Mouse (Mus musculus) cerebellum, adult 18-20 months (tissue): ENCODE results near the gene Cdc42bpb.
A peak's percentile ranks its signal among the peaks of the same experiment; 100 is the strongest.

Source experiments
- DNase-seq, 2 experiments: peaks; one replicate each; pipeline ENCODE4 v3.0.0; 2021

Cdc42bpb gene

GRCm38 (mm10) chr12:111377376-111377973, at the start of gene Cdc42bpb:
Gene Cdc42bpb (minus strand): TSS chr12:111377718.
- DNase-seq, result peak; percentile 92 to 99

- peak; percentile 92 to 95 for DNase-seq
Observed at GRCm38 (mm10) chr12:111425789-111426460, 48.4 kb upstream of the Cdc42bpb start.

DNA sequence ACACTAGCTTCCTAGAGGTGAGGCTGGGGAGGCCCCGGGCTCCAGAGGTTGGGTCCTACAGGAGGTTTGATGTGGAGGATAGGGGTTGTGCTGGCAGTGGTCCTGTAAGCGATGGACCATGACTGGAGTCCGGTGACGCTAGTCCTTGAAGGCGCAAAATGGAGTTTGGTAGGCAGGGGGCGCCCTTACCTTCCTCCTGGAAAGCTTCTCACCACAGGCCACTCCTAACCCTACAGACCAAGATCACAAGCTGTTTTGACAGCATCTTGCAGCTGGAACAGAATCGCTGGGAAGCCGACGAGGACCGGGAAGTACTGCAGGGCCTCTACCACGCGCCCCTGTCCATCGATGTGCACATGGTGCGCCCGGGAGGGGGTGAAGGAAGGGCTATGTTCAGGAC, 47.7 kb upstream of the Cdc42bpb start:
- DNase-seq, result peak; percentile 84

DNA sequence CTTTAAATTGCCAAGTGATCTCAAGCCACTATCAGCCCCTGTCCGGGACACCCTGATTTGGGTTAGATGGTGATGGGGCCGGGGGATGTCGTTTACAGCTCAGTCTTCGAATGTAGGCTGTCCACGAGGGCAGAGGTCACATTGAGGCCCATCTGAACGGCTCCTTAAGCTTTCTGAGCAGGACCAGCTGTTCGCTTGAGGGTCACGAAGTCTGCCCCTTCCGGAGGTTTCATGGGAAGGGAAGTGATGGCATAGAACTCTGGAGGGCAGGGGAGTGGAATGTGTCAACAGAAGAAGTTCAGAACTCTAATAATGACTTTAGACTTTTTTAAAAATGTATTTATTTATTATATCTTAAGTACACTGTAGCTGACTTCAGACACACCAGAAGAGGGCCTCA, 47.0 kb upstream of the Cdc42bpb start:
- no peak for DNase-seq

- no peak for DNase-seq
Observed at GRCm38 (mm10) chr12:111423570-111424129, 46.1 kb upstream of the Cdc42bpb start.

DNA sequence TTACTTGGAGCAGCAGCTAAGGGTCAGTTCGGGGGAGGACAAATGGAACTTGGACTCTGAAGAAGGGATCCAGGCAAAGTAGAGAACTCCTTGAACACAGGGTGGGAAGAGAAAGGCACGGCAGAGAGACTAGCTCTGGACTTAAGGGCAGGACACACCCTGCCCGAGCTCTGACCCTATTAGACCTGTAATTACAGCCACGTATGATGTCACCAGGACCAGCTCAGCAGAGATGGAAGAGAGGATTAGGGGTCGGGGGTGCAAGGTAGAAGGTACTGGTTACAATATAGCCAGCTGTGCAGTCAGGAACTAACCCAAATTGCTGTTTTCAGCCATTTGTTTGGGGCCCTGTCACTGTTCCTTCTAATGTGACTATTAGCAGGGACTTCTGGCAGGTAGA, 45.3 kb upstream of the Cdc42bpb start:
- DNase-seq, result no peak

GRCm38 (mm10) chr12:111420946-111421709, 43.6 kb upstream of the Cdc42bpb start:
- DNase-seq, result no peak

GRCm38 (mm10) chr12:111419918-111420317, 42.4 kb upstream of the Cdc42bpb start:
- DNase-seq, result no peak

DNA sequence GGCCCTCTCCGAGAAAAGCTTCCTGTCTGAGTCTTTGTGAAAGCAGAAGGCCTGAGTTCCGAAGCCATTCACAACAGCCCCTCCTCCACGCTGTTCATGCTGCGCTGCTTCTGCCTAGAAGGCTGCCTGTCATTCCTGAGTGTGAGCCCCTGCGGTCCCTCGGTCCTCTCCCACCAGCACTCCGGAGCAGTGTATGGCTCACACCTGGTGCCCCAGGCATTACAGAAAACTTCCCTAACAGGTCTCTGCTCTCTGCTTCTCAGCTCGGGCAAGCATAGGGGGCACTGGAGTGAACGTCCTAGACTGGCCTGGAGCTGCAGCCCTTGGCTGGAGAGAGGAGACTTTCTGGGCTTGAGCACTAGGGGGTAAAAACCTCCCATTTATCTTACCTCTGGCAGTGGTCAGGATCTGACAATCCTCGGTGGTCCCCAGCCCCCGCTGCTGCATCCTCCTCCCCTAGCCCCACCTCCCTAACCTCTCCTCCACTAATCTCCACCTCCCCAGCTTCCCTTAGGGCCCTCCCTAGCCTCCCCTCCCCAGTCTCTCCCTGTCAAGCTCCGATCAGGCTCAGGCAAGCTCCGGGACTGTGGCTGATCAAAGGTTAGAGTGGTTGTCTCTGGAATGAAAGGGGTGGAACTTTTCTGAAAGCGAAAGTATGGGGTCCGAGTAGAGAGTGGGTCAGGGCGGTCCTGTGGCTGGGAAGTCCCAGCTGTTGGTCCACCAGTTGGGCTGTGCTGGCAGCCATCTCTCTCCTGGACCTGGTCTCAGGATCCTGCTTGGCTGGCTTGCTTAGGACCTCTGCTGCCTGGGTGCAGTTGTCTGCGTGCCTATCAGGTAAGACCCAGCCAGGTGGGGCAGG, 39.6 kb upstream of the Cdc42bpb start, which contains the start of gene Exoc3l4:
Gene Exoc3l4, plus strand, starts transcription at position 97 of the 859 bp plus-strand sequence.
- DNase-seq, result no peak

- peak; percentile 88 to 91 for DNase-seq
Observed at GRCm38 (mm10) chr12:111413300-111413699, 35.8 kb upstream of the Cdc42bpb start.

GRCm38 (mm10) chr12:111412581-111413284, 35.2 kb upstream of the Cdc42bpb start:
- no peak for DNase-seq

DNA sequence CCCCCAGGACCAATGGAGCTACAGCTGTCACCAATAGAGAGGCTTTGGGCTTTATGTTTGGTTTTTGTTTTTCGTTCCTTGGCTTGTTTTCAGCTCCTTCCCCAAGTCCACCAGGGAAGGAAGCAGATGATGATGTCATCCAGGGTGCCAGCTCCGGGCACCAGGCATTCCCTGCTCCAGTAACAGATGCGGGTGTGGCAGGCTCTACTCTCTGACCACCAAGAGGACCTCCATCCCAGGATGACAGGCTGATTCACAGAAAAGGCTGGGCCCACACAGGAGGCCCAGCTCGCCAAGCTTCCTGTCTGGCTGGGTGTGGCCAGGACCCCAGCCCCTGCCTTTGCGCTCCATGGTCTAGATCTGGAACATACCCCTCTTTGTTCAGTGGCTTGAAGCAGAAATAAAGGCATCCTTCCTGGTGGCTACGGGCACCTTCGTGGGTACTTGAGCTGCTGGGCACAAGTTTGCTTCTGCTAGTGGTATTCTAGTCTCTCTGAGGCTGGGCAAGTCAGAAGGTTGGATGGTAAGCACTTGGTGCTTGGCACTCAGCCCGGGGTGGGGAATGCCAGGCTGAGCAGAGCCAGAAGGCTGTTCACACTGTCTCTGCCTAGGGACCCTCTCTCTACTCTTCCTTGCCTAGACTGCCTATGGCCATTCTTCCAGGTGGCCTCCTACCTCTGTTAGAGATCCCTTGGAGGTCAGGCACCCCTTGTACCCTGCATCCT, 34.3 kb upstream of the Cdc42bpb start:
- no peak for DNase-seq

DNA sequence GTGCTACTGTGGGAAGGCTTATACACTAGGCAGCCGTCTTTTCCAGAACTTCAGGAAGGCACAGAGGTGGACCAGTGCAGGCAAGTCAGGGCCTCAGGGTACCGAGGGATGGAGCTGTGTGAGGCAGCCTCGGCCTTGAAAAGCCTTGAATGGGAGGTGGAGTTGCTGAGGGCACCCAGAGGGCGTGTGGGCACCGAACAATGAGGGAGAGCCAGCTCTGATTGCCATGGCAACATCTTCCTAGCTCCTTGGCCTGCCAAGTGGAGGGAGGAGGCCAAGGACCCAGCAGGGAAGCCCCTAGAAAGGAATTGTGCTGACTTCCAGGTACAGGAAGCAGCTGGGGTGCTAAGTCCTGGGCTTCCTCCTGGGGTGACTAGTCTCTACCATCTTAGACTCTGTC, 32.1 kb upstream of the Cdc42bpb start:
- DNase-seq, result peak; percentile 26 to 28

GRCm38 (mm10) chr12:111406622-111407021, 29.1 kb upstream of the Cdc42bpb start, which contains the start of gene Lbhd2:
Gene Lbhd2 (plus strand): TSS chr12:111406809.
- no peak for DNase-seq

DNA sequence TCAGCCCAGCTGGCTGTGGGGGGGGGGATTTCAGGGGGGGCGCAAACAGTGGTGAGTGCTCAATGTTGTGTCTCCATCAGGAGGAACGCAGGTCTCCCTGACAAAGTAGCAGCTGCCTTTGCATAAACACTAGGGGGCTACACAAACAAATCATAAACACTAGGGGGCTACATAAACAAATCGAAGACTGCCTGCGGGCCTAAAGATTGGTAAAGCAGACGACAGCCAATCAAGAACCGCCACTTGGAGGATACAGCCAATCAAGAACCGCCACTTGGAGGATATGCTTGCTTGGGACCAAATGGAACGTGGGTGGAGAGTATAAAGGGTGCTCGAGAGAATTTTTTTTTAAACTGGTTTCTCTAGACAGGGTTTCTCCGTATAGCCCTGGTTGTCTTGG, 27.4 kb upstream of the Cdc42bpb start:
- DNase-seq, result no peak

DNA sequence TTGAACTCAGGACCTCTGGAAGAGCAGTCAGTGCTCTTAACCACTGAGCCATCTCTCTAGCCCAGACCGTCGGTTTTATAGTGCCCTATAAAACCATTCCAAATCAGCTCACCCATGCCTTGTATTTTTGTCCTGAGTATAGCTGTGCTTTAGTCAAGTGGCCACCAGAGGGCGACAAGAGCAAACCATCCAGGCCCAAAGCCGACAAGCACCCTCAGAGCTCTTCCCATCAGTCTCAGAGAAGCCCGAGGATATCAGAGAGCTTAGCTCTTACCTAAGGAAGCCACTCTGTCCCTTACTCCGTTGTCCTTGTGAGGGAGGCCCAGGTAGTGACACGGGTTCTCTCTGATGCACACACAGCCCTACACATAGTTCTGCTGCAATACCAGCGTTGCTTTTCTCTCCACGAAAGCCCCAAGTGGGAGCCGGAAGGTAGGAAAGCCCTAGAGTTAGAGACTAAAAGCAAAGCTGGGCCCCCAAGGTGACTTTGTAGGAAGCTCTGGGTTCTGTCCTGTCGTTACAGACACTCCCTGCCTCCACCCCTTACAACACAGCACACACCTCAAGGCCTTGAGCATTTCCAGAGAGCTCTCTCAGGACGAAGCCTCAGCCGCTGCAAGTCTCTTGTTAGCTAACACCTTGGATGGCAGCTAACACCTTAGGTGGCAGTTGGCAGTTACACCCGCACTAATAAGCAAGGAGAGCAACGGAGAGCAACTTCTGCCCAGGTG, 24.1 kb upstream of the Cdc42bpb start:
- DNase-seq, result peak; percentile 74 to 87

GRCm38 (mm10) chr12:111396997-111397396, 19.5 kb upstream of the Cdc42bpb start:
- DNase-seq, result no peak

DNA sequence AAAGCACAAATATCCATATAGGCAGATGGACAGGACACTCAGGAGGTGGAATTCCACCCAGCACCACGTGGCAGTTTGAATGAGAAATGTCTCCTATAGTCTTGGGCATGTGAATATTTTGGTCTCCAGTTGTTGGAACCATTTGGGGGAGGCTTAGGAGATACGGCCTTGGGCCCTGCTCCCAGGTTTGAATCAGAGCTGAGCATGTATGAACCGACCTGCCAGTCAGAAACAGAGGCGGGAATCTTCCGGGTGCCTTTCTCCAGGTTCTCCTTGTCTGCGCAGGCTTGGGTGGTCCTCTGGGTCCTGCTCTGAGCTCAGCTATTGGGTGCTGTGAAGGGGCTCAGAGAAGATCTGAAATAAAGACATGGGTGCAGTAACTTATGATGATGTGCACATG, 16.5 kb upstream of the Cdc42bpb start:
- no peak for DNase-seq

GRCm38 (mm10) chr12:111387146-111387545, 9.6 kb upstream of the Cdc42bpb start:
- DNase-seq, result no peak

- no peak for DNase-seq
Observed at GRCm38 (mm10) chr12:111386642-111387120, 9.2 kb upstream of the Cdc42bpb start.
